10 mouse cellular contexts compared by ENCODE assay signal in genomic region chr17:29270148-29270698, GRCm38 (mm10). TPM values are rescaled to one million over a fixed set of nuclear protein-coding genes. Genes with fewer than 3 reads are reported as not detected.
A peak's percentile ranks its signal among the peaks of the same experiment; 100 is the strongest.
DNase-seq lines count a peak whose midpoint lies in the region; ATAC-seq and TF ChIP-seq lines count a peak whose summit lies in the region.
"Had no signal": no experiment of that assay in that cellular context is flagged by ENCODE, and none has a peak within 500 bp of the region (broad histone marks: within the 10 kb centered on the region; RNA-seq: fewer than 3 reads in every experiment).

No protein-coding gene starts in this region.

- H3K27me3 ChIP-seq in midbrain, embryonic 10.5 days (ENCODE audit: low read depth, poor library complexity, severe bottlenecking) = no peaks in the 10 kb centered on the region
- H3K27me3 ChIP-seq in midbrain, embryonic 11.5 days (ENCODE audit: control insufficient read depth, insufficient read depth, low read length) = no peaks in the 10 kb centered on the region
- no peaks in the 10 kb centered on the region for H3K27me3 ChIP-seq in limb, embryonic 12.5 days
- no peaks in the 10 kb centered on the region; the same call in 1 of the 2 replicates for H3K27me3 ChIP-seq in splenic B cell, adult 2 months (ENCODE audit: control insufficient read depth, insufficient read depth, low read length, poor library complexity, severe bottlenecking)

- H3K4me2 ChIP-seq in midbrain, embryonic 11.5 days = no peak overlapping the region
- H3K4me2 ChIP-seq in limb, embryonic 12.5 days = peak overlapping the region; percentile 70

- no peaks in the 10 kb centered on the region for H3K9me3 ChIP-seq in midbrain, embryonic 10.5 days (replicated peaks)
- H3K9me3 ChIP-seq in midbrain, embryonic 11.5 days (ENCODE audit: control insufficient read depth, low read length) = no peaks in the 10 kb centered on the region
- no peaks in the 10 kb centered on the region for H3K9me3 ChIP-seq in limb, embryonic 12.5 days

- no peak overlapping the region for H3K9ac ChIP-seq in midbrain, embryonic 11.5 days (ENCODE audit: low read length)
- H3K9ac ChIP-seq in limb, embryonic 12.5 days (replicated peaks) = no peak overlapping the region

- intact Hi-C loops in gastrocnemius, adult 2 months (cut with DNase I) = loop anchor here (5.0 kb wide), 2 partner anchors 62 to 87 kb away; no protein-coding TSS in a partner anchor
- intact Hi-C loops in gastrocnemius, postnatal 36 days (cut with DNase I) = no loop called here

- peak overlapping the region; percentile 94 for H3K27ac ChIP-seq in gastrocnemius, adult 2 months
- H3K27ac ChIP-seq in midbrain, embryonic 10.5 days (replicated peaks) = no peak overlapping the region
- H3K27ac ChIP-seq in midbrain, embryonic 11.5 days (ENCODE audit: low read depth, low read length) = no peak overlapping the region
- no peak overlapping the region for H3K27ac ChIP-seq in limb, embryonic 12.5 days

- no peak for ATAC-seq in midbrain, embryonic 11.5 days (ENCODE audit: low FRiP score)
- no peak for ATAC-seq in limb, embryonic 12.5 days (ENCODE audit: insufficient number of reproducible peaks, insufficient read depth, low FRiP score, low TSS enrichment, low read depth)
- no peak for ATAC-seq in monocyte, adult 5-6 weeks (replicated peaks; ENCODE audit: insufficient number of reproducible peaks, low FRiP score, low TSS enrichment, poor library complexity, severe bottlenecking)

- H3K36me3 ChIP-seq in midbrain, embryonic 10.5 days = no peaks in the 10 kb centered on the region
- H3K36me3 ChIP-seq in midbrain, embryonic 11.5 days (ENCODE audit: control insufficient read depth, insufficient read depth, low read length) = no peaks in the 10 kb centered on the region
- H3K36me3 ChIP-seq in limb, embryonic 12.5 days = no peaks in the 10 kb centered on the region
- no peaks in the 10 kb centered on the region for H3K36me3 ChIP-seq in splenic B cell, adult 2 months (ENCODE audit: control insufficient read depth, insufficient read depth, low read length, poor library complexity, severe bottlenecking)

- no peak for DNase-seq in gastrocnemius, adult 2 months
- no peak for DNase-seq in gastrocnemius, postnatal 36 days
- DNase-seq in midbrain, embryonic 10.5 days (ENCODE audit: low spot score) = no peak
- no peak for DNase-seq in midbrain, embryonic 11.5 days (ENCODE audit: low spot score, missing footprints)
- DNase-seq in splenic B cell, adult 2 months (ENCODE audit: low read depth, low spot score) = peak; percentile 45
- DNase-seq in frontal cortex, postnatal 25 days (ENCODE audit: low spot score in 2 of 2) = no peak
- DNase-seq: adrenal gland, adult 8-10 months; gastrocnemius, postnatal 14 days had no signal

- H3K4me1 ChIP-seq in midbrain, embryonic 10.5 days = peaks cover 22% of the 10 kb centered on the region
- H3K4me1 ChIP-seq in midbrain, embryonic 11.5 days (ENCODE audit: control insufficient read depth, insufficient read depth, low read length) = peaks cover 9% of the 10 kb centered on the region
- peaks cover 23% of the 10 kb centered on the region for H3K4me1 ChIP-seq in limb, embryonic 12.5 days (replicated peaks)

- no peak for TF ChIP-seq CTCF in gastrocnemius, adult 2 months (IDR thresholded peaks at IDR 0.05)

- H3K4me3 ChIP-seq in gastrocnemius, adult 2 months = peak overlapping the region; percentile 85
- peak overlapping the region; percentile 93; the same call in 1 of the 2 replicates for H3K4me3 ChIP-seq in midbrain, embryonic 10.5 days
- H3K4me3 ChIP-seq in midbrain, embryonic 11.5 days (ENCODE audit: low read depth, low read length) = no peak overlapping the region
- no peak overlapping the region for H3K4me3 ChIP-seq in limb, embryonic 12.5 days (replicated peaks)

- 94% methylated on average over 9 of the region's 9 CpGs for WGBS in midbrain, embryonic 10.5 days
- WGBS in midbrain, embryonic 11.5 days = 90% methylated on average over 9 of the region's 9 CpGs
- WGBS in limb, embryonic 12.5 days = 87% methylated on average over 9 of the region's 9 CpGs

RNA-seq across cellular contexts. Expression of gene BC004004, which starts 1.6 kb away (rescaled TPM):
- 100 to 1,000 TPM; 110 to 121 TPM for total RNA-seq in gastrocnemius, adult 2 months (2021)
- total RNA-seq in gastrocnemius, postnatal 36 days (2021) = 100 to 1,000 TPM; 104 to 106 TPM
- 62.8 and 67.9 TPM in 2 replicates for polyA plus RNA-seq in midbrain, embryonic 10.5 days (2016; fragmentation: Nextera tagmentation; extraction: Ambion mirVana)
- 68.4 and 74.6 TPM in 2 replicates for polyA plus RNA-seq in midbrain, embryonic 11.5 days (2014; fragmentation: Nextera tagmentation; extraction: Ambion mirVana)
- polyA plus RNA-seq in limb, embryonic 12.5 days (2016; fragmentation: Nextera tagmentation; extraction: Ambion mirVana) = 45.7 and 52.8 TPM in 2 replicates
- 67.0 to 84.4 TPM (median 75.3 TPM) in 3 replicates for total RNA-seq in monocyte, adult 5-6 weeks (2017)

RNA-seq across cellular contexts. Expression of gene Ppil1, which starts 6.2 kb away (rescaled TPM):
- 1 to 10 TPM; 5.1 to 7.3 TPM for total RNA-seq in gastrocnemius, adult 2 months (2021)
- 1 to 10 TPM; 5.9 to 6.0 TPM for total RNA-seq in gastrocnemius, postnatal 36 days (2021)
- 205 and 232 TPM in 2 replicates for polyA plus RNA-seq in midbrain, embryonic 10.5 days (2016; fragmentation: Nextera tagmentation; extraction: Ambion mirVana)
- polyA plus RNA-seq in midbrain, embryonic 11.5 days (2014; fragmentation: Nextera tagmentation; extraction: Ambion mirVana) = 163 and 170 TPM in 2 replicates
- polyA plus RNA-seq in limb, embryonic 12.5 days (2016; fragmentation: Nextera tagmentation; extraction: Ambion mirVana) = 175 and 178 TPM in 2 replicates
- total RNA-seq in monocyte, adult 5-6 weeks (2017) = 12.7 to 24.2 TPM (median 17.9 TPM) in 3 replicates

RNA-seq across cellular contexts. Expression of gene Cpne5, which starts 32.3 kb away (rescaled TPM):
- not detected for total RNA-seq in gastrocnemius, adult 2 months (2021)
- not detected for total RNA-seq in gastrocnemius, postnatal 36 days (2021)
- polyA plus RNA-seq in midbrain, embryonic 10.5 days (2016; fragmentation: Nextera tagmentation; extraction: Ambion mirVana) = 10.7 and 14.8 TPM in 2 replicates
- 7.4 TPM in 2 replicates for polyA plus RNA-seq in midbrain, embryonic 11.5 days (2014; fragmentation: Nextera tagmentation; extraction: Ambion mirVana)
- 5.6 and 6.4 TPM in 2 replicates for polyA plus RNA-seq in limb, embryonic 12.5 days (2016; fragmentation: Nextera tagmentation; extraction: Ambion mirVana)
- total RNA-seq in monocyte, adult 5-6 weeks (2017) = 2.1 TPM in 1 of 3 replicates, not detected in the others

RNA-seq across cellular contexts. Expression of gene Pi16, which starts 47.3 kb away (rescaled TPM):
- total RNA-seq in gastrocnemius, adult 2 months (2021) = 10 to 100 TPM; 21.9 to 52.6 TPM
- total RNA-seq in gastrocnemius, postnatal 36 days (2021) = 10 to 100 TPM; 16.1 to 29.8 TPM
- polyA plus RNA-seq in midbrain, embryonic 10.5 days (2016; fragmentation: Nextera tagmentation; extraction: Ambion mirVana) = 0.75 and 0.82 TPM in 2 replicates
- polyA plus RNA-seq in midbrain, embryonic 11.5 days (2014; fragmentation: Nextera tagmentation; extraction: Ambion mirVana) = 0.56 and 0.57 TPM in 2 replicates
- polyA plus RNA-seq in limb, embryonic 12.5 days (2016; fragmentation: Nextera tagmentation; extraction: Ambion mirVana) = 0.38 and 0.51 TPM in 2 replicates
- total RNA-seq in monocyte, adult 5-6 weeks (2017) = 16.9 to 37.3 TPM (median 22.0 TPM) in 3 replicates

Comparison
In these comparisons a context has a peak if more than half of its experiments do, and no peak if none do; other contexts are left out.
1. H3K4me3 ChIP-seq: peak in gastrocnemius, adult 2 months (single experiment) and midbrain, embryonic 10.5 days (single experiment); none in midbrain, embryonic 11.5 days (single experiment) and limb, embryonic 12.5 days (single experiment).